Mouse (Mus musculus) stomach, embryonic 16.5 days (tissue): ENCODE measurements around the gene Ptrhd1. TPM values are rescaled to one million over a fixed set of nuclear protein-coding genes. Genes with fewer than 3 reads are reported as not detected.
A peak's percentile ranks its signal among the peaks of the same experiment; 100 is the strongest.

ENCODE experiments used
- ATAC-seq: fragments of 200-750 bp; cut with Nextera tagmentation; 2 replicates; pipeline ENCODE4 v1.8.0; 2017; ENCODE audit warnings: moderate number of reproducible peaks, moderate TSS enrichment; ENCODE audit not compliant: insufficient read depth, low FRiP score
- H3K27ac ChIP-seq: fragments of 300-500 bp; sonication (generic); 2 replicates; pipeline ENCODE4 v1.5.1; 2014; ENCODE audit warnings: low read length
- H3K27me3 ChIP-seq: fragments of 300-500 bp; sonication (generic); 2 replicates; pipeline ENCODE4 v1.6.1; 2014; ENCODE audit warnings: low read length, control low read depth, mixed read lengths; ENCODE audit not compliant: control insufficient read depth, insufficient read depth
- H3K36me3 ChIP-seq: fragments of 300-500 bp; sonication (generic); 2 replicates; pipeline ENCODE4 v1.6.1; 2014; ENCODE audit warnings: low read length; ENCODE audit not compliant: control insufficient read depth, insufficient read depth
- H3K4me1 ChIP-seq: fragments of 300-500 bp; sonication (generic); 2 replicates; pipeline ENCODE4 v1.6.1; 2014; ENCODE audit warnings: low read length, control low read depth, mixed read lengths; ENCODE audit not compliant: control insufficient read depth, insufficient read depth
- H3K4me2 ChIP-seq: fragments of 300-500 bp; sonication (generic); 2 replicates; pipeline ENCODE4 v1.6.1; 2014; ENCODE audit warnings: low read depth, low read length, mixed read lengths
- H3K4me3 ChIP-seq: fragments of 300-500 bp; sonication (generic); replicated peaks from 2 replicates; pipeline ENCODE4 v1.5.1; 2014; ENCODE audit warnings: mild to moderate bottlenecking, low read length
- H3K9ac ChIP-seq: fragments of 300-500 bp; sonication (generic); 2 replicates; pipeline ENCODE4 v1.6.1; 2014; ENCODE audit warnings: low read length
- H3K9me3 ChIP-seq: fragments of 300-500 bp; sonication (generic); replicated peaks from 2 replicates; pipeline ENCODE4 v1.6.1; 2016; ENCODE audit warnings: low read length, control low read depth; ENCODE audit not compliant: control insufficient read depth
- WGBS: fragments of 180-500 bp; shearing (Covaris S2); extraction: QIAGEN DNeasy Blood & Tissue Kit; methylation state at CpG from one replicate; pipeline ENCODE4 v1.1.7; 2014; 5-methylcytosine and 5-hydroxymethylcytosine counted together
- polyA plus RNA-seq: library from polyadenylated mRNA; unstranded; fragments of >200 nt; fragmentation: Nextera tagmentation; extraction: Ambion mirVana; gene quantifications from 2 replicates; pipeline ENCODE4 v1.2.1, GENCODE M21; 2015

Ptrhd1 gene
- polyA plus RNA-seq, result 5.0 and 5.1 TPM in 2 replicates

- WGBS, result under 1% methylated on average over 50 of the region's 50 CpGs
- no peaks in the 10 kb centered on the region for H3K9me3 ChIP-seq
- peak within 1 kb of the TSS; percentile 75 for H3K4me3 ChIP-seq
- H3K4me2 ChIP-seq, result peak within 1 kb of the TSS; percentile 68
- peak within 1 kb of the TSS; percentile 94 for H3K27ac ChIP-seq
- peak within 1 kb of the TSS; percentile 84 for H3K9ac ChIP-seq
- ATAC-seq, result peak; percentile 98
- H3K4me1 ChIP-seq, result peaks cover 9% of the 10 kb centered on the region
- H3K27me3 ChIP-seq, result no peaks in the 10 kb centered on the region
- 0 out of 2 replicates have a peak, but pooled peaks cover 3% of the 10 kb centered on the region for H3K36me3 ChIP-seq
Observed at GRCm38 (mm10) chr12:4233572-4234508, at the start of gene Ptrhd1, which contains the start of gene Cenpo. Gene Ptrhd1, plus strand, starts transcription at chr12:4234027. Gene Cenpo, minus strand, starts transcription at chr12:4234294.

GRCm38 (mm10) chr12:4184648-4185047 lies 49.2 kb upstream of the Ptrhd1 start:
- no peak for ATAC-seq

GRCm38 (mm10) chr12:4188171-4189059 lies 45.4 kb upstream of the Ptrhd1 start:
- H3K9ac ChIP-seq, result no peak overlapping the region; the same call in 1 of the 2 replicates
- H3K27ac ChIP-seq, result peak overlapping the region; percentile 70
- H3K4me3 ChIP-seq, result no peak overlapping the region
- H3K27me3 ChIP-seq, result no peaks in the 10 kb centered on the region
- peaks cover 20% of the 10 kb centered on the region for H3K4me1 ChIP-seq
- H3K36me3 ChIP-seq, result no peaks in the 10 kb centered on the region
- no peaks in the 10 kb centered on the region for H3K9me3 ChIP-seq
- 34% methylated on average over 14 of the region's 14 CpGs for WGBS
- peak; percentile 82 for ATAC-seq
- no peak overlapping the region for H3K4me2 ChIP-seq

More at GRCm38 (mm10) chr12:4184648-4185047, 49.2 kb upstream of the Ptrhd1 start:
- H3K27ac ChIP-seq, result no peak overlapping the region
- no peak overlapping the region for H3K9ac ChIP-seq
- 36% methylated on average over 2 of the region's 2 CpGs for WGBS
- H3K36me3 ChIP-seq, result no peaks in the 10 kb centered on the region
- H3K9me3 ChIP-seq, result no peaks in the 10 kb centered on the region
- H3K4me2 ChIP-seq, result no peak overlapping the region
- H3K4me3 ChIP-seq, result no peak overlapping the region
- H3K27me3 ChIP-seq, result no peaks in the 10 kb centered on the region
- H3K4me1 ChIP-seq, result peaks cover 8% of the 10 kb centered on the region

GRCm38 (mm10) chr12:4189060-4189447 lies 44.8 kb upstream of the Ptrhd1 start:
- H3K27ac ChIP-seq, result 0 out of 2 replicates have a peak overlapping the region, but pooled peaks have one; percentile 70
- no peak overlapping the region for H3K4me2 ChIP-seq
- H3K9ac ChIP-seq, result no peak overlapping the region
- no peak for ATAC-seq
- no peak overlapping the region for H3K4me3 ChIP-seq
- H3K4me1 ChIP-seq, result peaks cover 23% of the 10 kb centered on the region
- no peaks in the 10 kb centered on the region for H3K9me3 ChIP-seq
- H3K27me3 ChIP-seq, result no peaks in the 10 kb centered on the region
- no peaks in the 10 kb centered on the region for H3K36me3 ChIP-seq
- WGBS, result 47% methylated on average over 5 of the region's 5 CpGs

- H3K36me3 ChIP-seq, result no peaks in the 10 kb centered on the region
- no peak overlapping the region for H3K4me3 ChIP-seq
- H3K27me3 ChIP-seq, result no peaks in the 10 kb centered on the region
- no peaks in the 10 kb centered on the region for H3K9me3 ChIP-seq
- WGBS, result 55% methylated on average over 6 of the region's 6 CpGs
- H3K9ac ChIP-seq, result no peak overlapping the region
- ATAC-seq, result no peak
- H3K4me1 ChIP-seq, result peaks cover 23% of the 10 kb centered on the region
- no peak overlapping the region for H3K27ac ChIP-seq
- no peak overlapping the region for H3K4me2 ChIP-seq
Observed at GRCm38 (mm10) chr12:4192514-4192913, 41.3 kb upstream of the Ptrhd1 start.

GRCm38 (mm10) chr12:4193025-4193740 lies 40.6 kb upstream of the Ptrhd1 start:
- 37% methylated on average over 10 of the region's 10 CpGs for WGBS
- Histone ChIP-seq H3K27ac (0 out of 2 replicates have a peak overlapping the region, but pooled peaks have one; percentile 26), H3K4me3 (no peak overlapping the region), H3K9me3 (no peaks in the 10 kb centered on the region), H3K4me2 (no peak overlapping the region), H3K27me3 (no peaks in the 10 kb centered on the region), H3K9ac (no peak overlapping the region), H3K36me3 (0 out of 2 replicates have a peak, but pooled peaks cover 1% of the 10 kb centered on the region), H3K4me1 (peaks cover 21% of the 10 kb centered on the region)
- ATAC-seq, result no peak; the same call in 1 of the 2 replicates

- 91% methylated on average over 14 of the region's 14 CpGs for WGBS
- no peak for ATAC-seq
- H3K27ac ChIP-seq, result no peak overlapping the region
Observed at GRCm38 (mm10) chr12:4194643-4195042, 39.2 kb upstream of the Ptrhd1 start.

GRCm38 (mm10) chr12:4198702-4199101 lies 35.1 kb upstream of the Ptrhd1 start:
- no peak for ATAC-seq
- Histone ChIP-seq H3K4me2 (no peak overlapping the region), H3K9ac (no peak overlapping the region), H3K36me3 (peaks cover 2% of the 10 kb centered on the region; the same call in 1 of the 2 replicates), H3K9me3 (no peaks in the 10 kb centered on the region), H3K4me3 (no peak overlapping the region), H3K4me1 (0 out of 2 replicates have a peak, but pooled peaks cover under 1% of the 10 kb centered on the region), H3K27me3 (no peaks in the 10 kb centered on the region), H3K27ac (no peak overlapping the region)
- 73% methylated on average over 4 of the region's 4 CpGs for WGBS

More at GRCm38 (mm10) chr12:4194643-4195042, 39.2 kb upstream of the Ptrhd1 start:
- Histone ChIP-seq H3K4me2 (no peak overlapping the region), H3K27me3 (no peaks in the 10 kb centered on the region), H3K9me3 (no peaks in the 10 kb centered on the region), H3K9ac (no peak overlapping the region), H3K4me1 (peaks cover 15% of the 10 kb centered on the region), H3K36me3 (0 out of 2 replicates have a peak, but pooled peaks cover 2% of the 10 kb centered on the region), H3K4me3 (no peak overlapping the region)
